Mouse (Mus musculus) Patski (cell line): ENCODE measurements around the gene Faf1. TPM values are rescaled to one million over a fixed set of nuclear protein-coding genes. Genes with fewer than 3 reads are reported as not detected.

Experiments
- ATAC-seq: fragments of 100-300 bp; one replicate; pipeline ENCODE4 v1.8.0; 2021
- CTCF ChIA-PET: fragments of 350-600 bp; sonication (Branson Sonifier 250); formaldehyde crosslinking; loops from one replicate; lab custom pipeline; 2022; ENCODE audit warnings: inconsistent platforms; lab: Charles Lee
- POLR2A ChIA-PET: fragments of 350-600 bp; sonication (Branson Sonifier 250); formaldehyde crosslinking; loops from one replicate; lab custom pipeline; 2022; ENCODE audit warnings: antibody characterized with exemption, inconsistent platforms; lab: Charles Lee
- DNase-seq: peaks from one replicate; pipeline ENCODE4 v3.0.0-alpha.2; 2011; ENCODE audit warnings: low read depth, low spot score
- H3K27me3 ChIP-seq: fragments of 371-371 bp; one replicate; pipeline ENCODE4 v1.5.1; 2021
- CTCF ChIP-seq: fragments of 100-300 bp; IDR thresholded peaks from one replicate; pipeline ENCODE4 v1.5.1; 2021
- in situ Hi-C: fragments of 300-500 bp; cut with MboI; formaldehyde crosslinking; loops from 3 replicates; pipeline ENCODE4 v1.11.1; 2018; ENCODE audit warnings: low pct_unique_long_range_greater_than_20kb, mixed read lengths
- polyA plus RNA-seq: library from polyadenylated mRNA; unstranded; gene quantifications from one replicate; pipeline ENCODE4 v1.2.3, GENCODE M21; 2021

Faf1 gene
- polyA plus RNA-seq, 1 experiment from 2014 or later: 27.2 TPM

DNA sequence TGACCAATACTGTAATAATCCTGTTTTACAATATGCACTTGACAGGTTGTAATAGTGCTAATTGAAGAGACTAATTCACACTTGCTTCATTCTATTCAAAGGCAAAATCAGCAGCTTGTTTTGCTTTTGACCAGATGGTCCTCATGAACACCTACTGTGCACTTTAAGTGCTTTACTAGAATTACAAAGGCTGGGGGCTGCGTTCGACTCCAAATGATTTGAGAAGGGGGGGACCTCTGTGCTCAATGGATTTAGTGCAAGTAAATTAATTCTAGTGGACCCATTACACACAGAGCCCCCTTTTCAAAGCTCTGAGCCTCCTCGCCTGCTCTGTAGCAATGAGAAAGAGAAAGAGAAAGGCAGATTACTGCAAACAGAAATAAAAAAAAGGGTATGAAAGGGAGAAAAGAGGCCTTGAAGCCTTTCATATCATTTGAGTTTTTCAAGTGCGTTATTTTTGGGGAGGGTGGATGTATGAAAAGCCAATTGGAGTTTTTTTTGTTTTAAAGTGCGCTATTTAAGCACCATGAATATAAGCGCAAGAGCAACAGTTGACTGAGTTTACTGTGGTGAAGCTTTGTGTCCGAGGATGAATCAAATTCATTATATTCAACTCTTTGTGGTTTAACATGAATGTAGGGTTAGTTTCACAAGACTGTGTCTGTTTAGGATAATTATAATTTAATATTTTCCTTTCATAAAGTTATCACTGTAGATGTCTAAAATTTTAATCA, 86.5 kb downstream of the Faf1 start:
- in situ Hi-C loops: no loop called here
- no peak for DNase-seq
- CTCF ChIA-PET: no interaction called here
- ATAC-seq: no peak
- POLR2A ChIA-PET: interaction anchor here (0.6 kb wide), 1 partner anchor 19 kb away, joined by 5 read pairs; no protein-coding TSS in a partner anchor
- H3K27me3 ChIP-seq: no peaks in the 10 kb centered on the region
- no peak for TF ChIP-seq CTCF

DNA sequence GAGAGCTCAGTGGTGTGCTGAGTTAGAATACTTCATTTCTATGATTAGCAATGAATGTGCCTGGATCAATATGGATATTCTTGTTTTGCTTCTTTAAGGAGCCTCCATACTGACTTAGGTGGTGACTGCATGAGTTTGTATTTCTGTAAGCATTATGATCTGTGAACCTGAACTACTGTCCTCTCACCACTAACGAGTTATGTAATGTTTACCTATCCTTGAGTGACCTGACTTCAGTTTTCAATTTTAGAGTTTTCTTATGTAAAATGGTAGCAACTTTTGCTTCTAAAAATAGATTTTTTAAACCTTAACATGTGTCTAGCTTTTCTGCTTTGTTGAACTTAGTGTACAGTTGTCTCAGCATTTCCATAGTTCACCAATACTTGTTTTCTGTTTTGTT, 92.7 kb downstream of the Faf1 start:
- no peak for TF ChIP-seq CTCF
- ChIA-PET CTCF (interaction anchor here (1.3 kb wide), 1 partner anchor 10 kb away, joined by 4 read pairs; no protein-coding TSS in a partner anchor), POLR2A (no interaction called here)
- in situ Hi-C loops: no loop called here
- no peak for DNase-seq
- no peaks in the 10 kb centered on the region for H3K27me3 ChIP-seq
- no peak for ATAC-seq

DNA sequence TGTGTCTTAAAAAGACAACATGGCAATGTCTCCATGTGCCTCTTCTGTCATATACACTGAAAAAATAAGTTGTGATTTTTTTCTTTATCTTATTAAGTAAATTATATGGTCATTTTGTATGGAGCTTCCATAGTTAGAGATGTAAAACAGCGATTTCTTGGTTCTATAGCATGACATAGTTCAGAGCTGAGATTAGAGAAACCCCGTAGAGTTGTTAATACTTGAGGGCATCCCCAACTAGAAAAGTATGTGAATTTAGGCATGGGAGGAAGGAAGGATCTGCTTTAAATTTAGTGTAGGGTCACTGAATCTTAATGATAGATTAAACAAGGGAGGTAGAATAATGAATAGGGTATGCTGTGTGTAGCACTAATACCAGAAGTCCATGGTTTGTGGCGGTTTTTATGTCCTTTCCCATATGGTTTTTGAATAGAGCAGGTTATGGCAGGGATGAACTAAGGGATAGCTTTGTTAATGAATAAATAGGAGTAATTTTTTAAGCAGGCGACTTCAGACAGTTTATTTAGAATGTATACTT, 106.3 kb downstream of the Faf1 start:
- no peak for ATAC-seq
- no peak for TF ChIP-seq CTCF
- POLR2A ChIA-PET: no interaction called here
- in situ Hi-C loops: no loop called here
- DNase-seq: no peak
- no peaks in the 10 kb centered on the region for H3K27me3 ChIP-seq
- CTCF ChIA-PET: no interaction called here

DNA sequence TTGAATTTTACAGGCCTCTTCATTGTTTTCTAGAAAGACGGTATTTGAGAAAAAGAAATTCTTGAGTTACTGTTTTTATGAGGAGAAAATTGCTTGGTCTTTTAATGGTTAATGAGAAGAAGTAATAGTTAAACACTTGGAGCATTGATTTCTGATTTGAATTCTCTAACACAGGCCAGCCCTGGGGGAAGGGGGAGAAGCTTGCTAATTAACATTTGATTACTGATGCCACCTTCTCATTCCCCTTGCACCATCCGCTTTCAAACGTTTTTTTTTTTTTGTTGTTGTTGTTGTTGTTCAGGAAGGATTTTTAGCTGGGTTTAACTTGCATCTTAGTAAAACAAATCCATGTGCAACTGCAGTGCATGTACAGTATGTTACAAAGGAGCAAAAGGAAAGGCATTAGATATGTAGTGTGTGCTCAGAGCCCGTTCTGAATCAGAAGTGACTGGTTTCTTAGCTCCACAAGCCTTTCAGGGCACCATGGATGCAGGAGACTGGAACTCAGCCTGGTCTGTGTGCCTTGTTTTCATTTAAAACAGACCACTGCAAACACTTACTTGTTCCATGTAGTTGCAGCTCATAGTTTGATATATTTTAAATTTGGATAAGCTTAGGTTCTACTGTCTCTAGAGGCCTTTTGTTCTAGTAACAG, 113.1 kb downstream of the Faf1 start:
- no peaks in the 10 kb centered on the region for H3K27me3 ChIP-seq
- ChIA-PET CTCF (interaction anchor here (1.1 to 1.7 kb wide), 3 partner anchors 9 to 13 kb away, joined by 3 to 4 read pairs (median 3); no protein-coding TSS in a partner anchor), POLR2A (no interaction called here)
- DNase-seq (no peak), ATAC-seq (no peak)
- no peak for TF ChIP-seq CTCF
- in situ Hi-C loops: no loop called here

DNA sequence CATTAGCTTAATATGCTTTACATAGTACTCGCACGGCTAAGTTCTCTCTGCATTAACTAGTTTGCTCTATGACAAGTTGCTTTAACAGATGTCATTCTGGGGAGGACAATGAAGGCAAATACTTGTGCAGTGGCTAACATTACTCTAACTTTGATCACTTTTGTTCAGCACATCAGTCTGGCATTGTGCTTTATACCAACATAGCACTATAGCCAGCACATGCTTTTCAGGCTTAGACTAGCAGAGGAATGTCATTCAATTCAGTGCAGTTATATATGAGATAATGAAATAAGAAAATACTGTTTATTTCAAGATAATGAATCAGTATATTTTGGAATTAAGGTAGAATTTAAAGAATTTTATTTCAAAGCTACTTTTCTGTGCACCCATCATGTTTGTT, 115.9 kb downstream of the Faf1 start:
- DNase-seq: no peak
- in situ Hi-C loops: no loop called here
- ChIA-PET POLR2A (no interaction called here), CTCF (interaction anchor here (1.0 to 1.5 kb wide), 2 partner anchors 19 to 30 kb away, joined by 3 to 4 read pairs; no protein-coding TSS in a partner anchor)
- H3K27me3 ChIP-seq: no peaks in the 10 kb centered on the region
- no peak for ATAC-seq
- TF ChIP-seq CTCF: no peak

DNA sequence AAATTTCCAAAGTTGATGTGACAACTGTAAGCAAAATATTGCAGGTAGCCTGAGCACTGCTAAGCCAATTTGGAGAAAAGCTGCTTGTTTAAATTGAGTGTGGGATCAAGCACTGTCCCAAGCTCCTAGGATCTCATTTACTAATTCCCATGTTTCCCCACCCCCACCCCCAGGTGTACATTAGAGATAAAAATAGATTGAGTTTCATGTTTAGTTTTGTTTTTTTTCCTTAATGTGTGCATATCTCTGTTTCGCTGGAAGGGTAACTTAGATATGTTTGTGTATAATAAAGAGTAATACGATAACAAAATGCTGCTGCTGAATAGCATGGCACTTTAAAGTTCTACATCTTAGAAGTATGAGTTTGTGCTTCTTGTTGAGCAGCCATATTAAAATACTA, 116.7 kb downstream of the Faf1 start:
- ChIA-PET POLR2A (no interaction called here), CTCF (no interaction called here)
- no peak for TF ChIP-seq CTCF
- in situ Hi-C loops: no loop called here
- H3K27me3 ChIP-seq: no peaks in the 10 kb centered on the region
- DNase-seq (no peak), ATAC-seq (no peak)

DNA sequence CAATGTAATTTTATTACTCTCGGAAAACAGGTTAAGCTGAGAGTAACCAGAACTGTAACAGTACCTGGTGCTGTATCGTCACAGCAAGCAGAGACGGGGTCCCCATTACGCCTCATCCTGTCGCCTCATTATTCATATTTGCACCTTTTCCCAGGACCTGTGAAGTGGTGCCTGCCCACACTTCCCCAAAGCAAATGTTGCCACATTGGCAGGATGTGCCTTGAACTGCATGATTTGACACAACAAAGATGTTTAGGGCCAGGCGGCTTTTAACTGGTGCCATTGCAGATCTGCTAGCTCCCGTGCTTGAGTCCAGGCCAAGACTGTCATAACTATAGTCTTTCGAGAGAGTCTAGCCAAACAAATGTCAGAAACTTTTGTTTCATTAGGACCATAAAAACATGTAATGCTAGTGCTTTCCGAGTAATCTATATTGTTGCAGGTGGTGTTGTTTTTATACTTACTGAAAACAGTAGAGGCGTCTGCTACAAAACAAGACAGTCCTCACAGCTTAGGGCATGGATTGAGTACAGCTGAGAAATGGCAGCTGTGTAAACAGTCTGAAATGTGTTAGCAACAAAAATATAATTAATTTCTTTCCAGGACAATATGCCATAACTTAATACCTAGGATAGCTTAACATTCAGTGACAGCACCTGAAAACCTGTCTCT, 121.3 kb downstream of the Faf1 start:
- CTCF ChIA-PET: interaction anchor here (1.4 kb wide), 2 partner anchors 10 to 11 kb away, joined by 3 to 4 read pairs; no protein-coding TSS in a partner anchor
- DNase-seq: no peak
- ATAC-seq: no peak
- no peaks in the 10 kb centered on the region for H3K27me3 ChIP-seq
- in situ Hi-C loops: no loop called here
- POLR2A ChIA-PET: no interaction called here
- no peak for TF ChIP-seq CTCF

DNA sequence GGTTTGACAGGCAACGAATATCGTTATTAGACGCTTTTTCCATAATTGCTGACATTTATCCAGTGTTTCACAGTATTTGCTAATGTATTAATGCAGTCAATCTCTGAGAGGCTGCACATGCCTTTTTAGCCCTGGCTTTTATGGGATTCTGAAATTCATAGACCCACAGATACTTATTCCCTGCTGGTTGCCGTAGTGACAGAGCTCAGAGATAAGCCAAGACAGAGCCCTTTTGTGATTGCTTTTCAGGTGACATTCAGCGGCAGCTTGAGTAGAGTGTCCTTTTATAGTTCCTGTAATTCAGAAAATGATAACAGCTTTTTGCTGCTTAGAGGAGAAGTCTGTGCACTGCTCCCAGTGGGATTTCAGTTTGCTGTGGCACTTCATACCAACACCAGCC, 130.0 kb downstream of the Faf1 start:
- no peak for ATAC-seq
- ChIA-PET CTCF (interaction anchor here (0.9 kb wide), 1 partner anchor 15 kb away, joined by 3 read pairs; no protein-coding TSS in a partner anchor), POLR2A (no interaction called here)
- in situ Hi-C loops: no loop called here
- no peaks in the 10 kb centered on the region for H3K27me3 ChIP-seq
- TF ChIP-seq CTCF: no peak
- DNase-seq: no peak

DNA sequence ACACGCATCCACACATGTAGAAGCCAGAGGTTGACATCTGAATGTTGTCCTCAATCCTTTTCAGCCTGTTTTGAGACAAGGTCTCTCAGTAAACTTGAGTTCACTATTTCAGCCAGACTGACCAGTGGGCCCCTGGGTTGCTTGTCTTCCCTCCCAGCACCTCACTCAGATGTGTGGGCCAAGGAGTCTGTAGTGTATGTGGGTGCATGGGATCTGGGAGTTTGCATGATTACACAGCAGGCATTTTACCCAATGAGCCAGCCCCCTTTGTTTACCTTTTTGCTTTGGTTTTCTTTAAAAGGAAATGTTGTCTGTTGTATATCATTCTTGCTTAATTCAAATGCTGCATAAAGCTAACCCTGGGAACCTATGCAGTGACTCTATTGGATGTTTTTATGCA, 138.8 kb downstream of the Faf1 start:
- ChIA-PET POLR2A (no interaction called here), CTCF (interaction anchor here (0.9 to 1.3 kb wide), 2 partner anchors 11 to 92 kb away, joined by 3 read pairs; no protein-coding TSS in a partner anchor)
- in situ Hi-C loops: no loop called here
- H3K27me3 ChIP-seq: no peaks in the 10 kb centered on the region
- DNase-seq (no peak), ATAC-seq (no peak)
- no peak for TF ChIP-seq CTCF

DNA sequence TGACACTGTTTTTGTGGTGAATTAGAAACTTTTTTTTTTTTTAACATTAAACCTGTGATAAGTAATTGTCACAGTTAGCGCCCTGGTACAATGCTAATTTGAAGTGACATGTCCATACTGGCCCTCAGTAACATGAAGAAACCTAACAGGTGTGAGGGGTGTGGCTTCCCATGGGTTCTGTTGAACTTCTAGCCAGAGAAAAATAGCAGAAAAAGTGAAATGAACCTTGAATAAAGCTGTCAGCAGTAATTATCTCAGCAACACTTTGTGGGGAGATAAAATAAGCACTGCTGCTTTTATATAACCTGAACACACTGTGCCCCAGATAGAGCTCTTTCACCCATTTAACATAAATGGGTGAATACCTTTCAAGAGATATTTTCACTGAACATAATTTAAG, 139.2 kb downstream of the Faf1 start:
- DNase-seq (no peak), ATAC-seq (no peak)
- ChIA-PET POLR2A (no interaction called here), CTCF (interaction anchor here (0.9 to 1.3 kb wide), 2 partner anchors 10 to 92 kb away, joined by 3 read pairs; no protein-coding TSS in a partner anchor)
- no peak for TF ChIP-seq CTCF
- no peaks in the 10 kb centered on the region for H3K27me3 ChIP-seq
- in situ Hi-C loops: no loop called here
